Mouse (Mus musculus) large intestine, adult 2 months (tissue): Measurements from ENCODE around the gene Gm28557. TPM values are rescaled to one million over a fixed set of nuclear protein-coding genes. Genes with fewer than 3 reads are reported as not detected.

Experiments
- polyA plus RNA-seq: library from polyadenylated mRNA; depleted of rRNA; stranded (reverse); fragments of >200 nt; gene quantifications from 2 replicates; pipeline ENCODE4 v1.2.3, GENCODE M21; 2012; rRNA removed

Gene Gm28557
- polyA plus RNA-seq, 1 experiment, result 2.8 TPM

Other genes with a start within 250 kb of the Gm28557 start
- gene Gm10767, start 203.7 kb downstream of the Gm28557 start, polyA plus RNA-seq, result 0.29 and 0.41 TPM in 2 replicates
- 0.16 and 0.17 TPM in 2 replicates for gene Zfp712, start 47.4 kb downstream of the Gm28557 start, polyA plus RNA-seq
- gene Zfp708, start 10.6 kb downstream of the Gm28557 start, polyA plus RNA-seq, result not detected in 2 replicates
- gene Rslcan18, start 7.7 kb upstream of the Gm28557 start, polyA plus RNA-seq, result 0.09 and 0.19 TPM in 2 replicates
- 0.16 and 0.26 TPM in 2 replicates for gene Zfp759, start 13.1 kb upstream of the Gm28557 start, polyA plus RNA-seq
- 1.4 and 1.7 TPM in 2 replicates for gene Rsl1, start 64.6 kb upstream of the Gm28557 start, polyA plus RNA-seq
- gene Zfp455, start 85.9 kb upstream of the Gm28557 start, polyA plus RNA-seq, result 0.21 and 0.32 TPM in 2 replicates
- gene Zfp458, start 169.9 kb upstream of the Gm28557 start, polyA plus RNA-seq, result 0.27 and 0.31 TPM in 2 replicates
- gene Zfp457, start 197.9 kb upstream of the Gm28557 start, polyA plus RNA-seq, result 0.67 and 0.92 TPM in 2 replicates
- gene Zfp595, start 224.0 kb upstream of the Gm28557 start, polyA plus RNA-seq, result 0.71 and 0.99 TPM in 2 replicates